Mouse (Mus musculus) liver, adult 2 months (tissue): ENCODE results near the gene 4931409K22Rik. TPM values are rescaled to one million over a fixed set of nuclear protein-coding genes. Genes with fewer than 3 reads are reported as not detected.

Source experiments
- DNase-seq: peaks from one replicate; pipeline ENCODE4 v3.0.0-alpha.2; 2011; ENCODE audit warnings: low read depth, low spot score; ENCODE audit errors: extremely low read depth
- H3K27ac ChIP-seq: fragments of 200-500 bp; replicated peaks from 2 replicates; pipeline ENCODE4 v1.5.1; 2012; ENCODE audit warnings: low read depth, mild to moderate bottlenecking, control low read depth, inconsistent platforms, low read length; ENCODE audit not compliant: insufficient read depth
- H3K27me3 ChIP-seq: fragments of 200-500 bp; 2 replicates; pipeline ENCODE4 v1.6.1; 2012; ENCODE audit warnings: mild to moderate bottlenecking, moderate library complexity, low read length, inconsistent platforms; ENCODE audit not compliant: control insufficient read depth, insufficient read depth
- H3K36me3 ChIP-seq: fragments of 200-500 bp; 2 replicates; pipeline ENCODE4 v1.6.1; 2012; ENCODE audit warnings: low read length, inconsistent platforms; ENCODE audit not compliant: control insufficient read depth, insufficient read depth
- H3K4me1 ChIP-seq: fragments of 200-500 bp; 2 replicates; pipeline ENCODE4 v1.6.1; 2011; ENCODE audit warnings: low read length; ENCODE audit not compliant: control insufficient read depth, insufficient read depth
- H3K4me3 ChIP-seq: fragments of 200-500 bp; 2 replicates; pipeline ENCODE4 v1.5.1; 2011; ENCODE audit warnings: low read depth, mild to moderate bottlenecking, control low read depth, low read length, moderate library complexity; ENCODE audit not compliant: insufficient read depth
- H3K79me2 ChIP-seq: fragments of 200-500 bp; 2 replicates; pipeline ENCODE4 v1.6.1; 2012; ENCODE audit warnings: inconsistent platforms, mild to moderate bottlenecking, low read length, moderate library complexity; ENCODE audit not compliant: control insufficient read depth, insufficient read depth
- H3K9ac ChIP-seq: fragments of 200-500 bp; 2 replicates; pipeline ENCODE4 v1.6.1; 2012; ENCODE audit warnings: low read depth, mild to moderate bottlenecking, control low read depth, inconsistent platforms, low read length
- CTCF ChIP-seq: fragments of 200-500 bp; IDR thresholded peaks from 2 replicates; pipeline ENCODE4 v1.5.1; 2011; ENCODE audit warnings: low read depth, low read length, control low read depth
- POLR2A ChIP-seq: fragments of 200-500 bp; IDR thresholded peaks from 2 replicates; pipeline ENCODE4 v1.6.1; 2011; ENCODE audit warnings: low read length, control low read depth; ENCODE audit not compliant: insufficient read depth; ENCODE audit errors: extremely low read depth
- WGBS: fragments of 180-500 bp; shearing (Covaris S2); methylation state at CpG from one replicate; pipeline ENCODE4 v1.1.7; 2018; 5-methylcytosine and 5-hydroxymethylcytosine counted together
- polyA plus RNA-seq: library from polyadenylated mRNA; depleted of rRNA; stranded (reverse); fragments of >200 nt; gene quantifications from 2 replicates; pipeline ENCODE4 v1.2.3, GENCODE M21; 2012
- total RNA-seq: library from RNA; depleted of rRNA; stranded (reverse); fragments of >200 nt; gene quantifications from 2 replicates; pipeline ENCODE4 v1.2.3, GENCODE M21; 2014

Gene 4931409K22Rik
- total and polyA plus RNA-seq, 2 experiments, result not detected

GRCm38 (mm10) chr5:24525360-24526189 lies 31.0 kb downstream of the 4931409K22Rik start:
- 8% methylated on average over 34 of the region's 34 CpGs for WGBS
- H3K9ac ChIP-seq, result no peak overlapping the region
- no peak for DNase-seq

GRCm38 (mm10) chr5:24524522-24524921 lies 32.1 kb downstream of the 4931409K22Rik start:
- no peaks in the 10 kb centered on the region for H3K4me1 ChIP-seq
- H3K27me3 ChIP-seq, result peaks cover 13% of the 10 kb centered on the region
- no peaks in the 10 kb centered on the region for H3K36me3 ChIP-seq
- H3K4me3 ChIP-seq, result no peak overlapping the region
- 28% methylated on average over 4 of the region's 4 CpGs for WGBS
- TF ChIP-seq POLR2A, result no peak
- TF ChIP-seq CTCF, result no peak
- no peak for DNase-seq
- H3K27ac ChIP-seq, result no peak overlapping the region
- no peak overlapping the region for H3K9ac ChIP-seq
- H3K79me2 ChIP-seq, result no peaks in the 10 kb centered on the region

More at GRCm38 (mm10) chr5:24525360-24526189, 31.0 kb downstream of the 4931409K22Rik start:
- Histone ChIP-seq H3K4me1 (no peaks in the 10 kb centered on the region), H3K36me3 (no peaks in the 10 kb centered on the region), H3K79me2 (no peaks in the 10 kb centered on the region), H3K27ac (no peak overlapping the region), H3K4me3 (no peak overlapping the region), H3K27me3 (peaks cover 13% of the 10 kb centered on the region)
- TF ChIP-seq CTCF (no peak), POLR2A (no peak)

- Histone ChIP-seq H3K9ac (no peak overlapping the region), H3K4me3 (no peak overlapping the region), H3K27me3 (peaks cover 15% of the 10 kb centered on the region), H3K4me1 (no peaks in the 10 kb centered on the region), H3K79me2 (no peaks in the 10 kb centered on the region), H3K36me3 (no peaks in the 10 kb centered on the region), H3K27ac (no peak overlapping the region)
- TF ChIP-seq CTCF, result no peak
- DNase-seq, result no peak
- WGBS, result 49% methylated on average over 8 of the region's 8 CpGs
These were observed 32.8 kb downstream of the 4931409K22Rik start for GRCm38 (mm10) chr5:24523806-24524205.

- no peaks in the 10 kb centered on the region for H3K79me2 ChIP-seq
- H3K27ac ChIP-seq, result no peak overlapping the region
- DNase-seq, result no peak
- no peaks in the 10 kb centered on the region for H3K36me3 ChIP-seq
- peaks cover 9% of the 10 kb centered on the region for H3K27me3 ChIP-seq
- 63% methylated on average over 8 of the region's 8 CpGs for WGBS
- no peak for TF ChIP-seq CTCF
- TF ChIP-seq POLR2A, result no peak
- H3K4me3 ChIP-seq, result no peak overlapping the region
- H3K9ac ChIP-seq, result no peak overlapping the region
- no peaks in the 10 kb centered on the region for H3K4me1 ChIP-seq
These were observed 35.2 kb downstream of the 4931409K22Rik start for GRCm38 (mm10) chr5:24521366-24521765.

- no peak overlapping the region for H3K9ac ChIP-seq
- 25% methylated on average over 8 of the region's 8 CpGs for WGBS
- DNase-seq, result peak; percentile 22
- no peak overlapping the region for H3K27ac ChIP-seq
- H3K27me3 ChIP-seq, result 0 out of 2 replicates have a peak, but pooled peaks cover 2% of the 10 kb centered on the region
- H3K36me3 ChIP-seq, result no peaks in the 10 kb centered on the region
- no peaks in the 10 kb centered on the region for H3K4me1 ChIP-seq
- H3K79me2 ChIP-seq, result no peaks in the 10 kb centered on the region
- H3K4me3 ChIP-seq, result no peak overlapping the region
- no peak for TF ChIP-seq POLR2A
- no peak for TF ChIP-seq CTCF
These were observed 44.3 kb downstream of the 4931409K22Rik start for GRCm38 (mm10) chr5:24512271-24512670.

- 49% methylated on average over 11 of the region's 11 CpGs for WGBS
These were observed 46.0 kb downstream of the 4931409K22Rik start for GRCm38 (mm10) chr5:24510635-24511034.

More at GRCm38 (mm10) chr5:24510635-24511034, 46.0 kb downstream of the 4931409K22Rik start:
- Histone ChIP-seq H3K27me3 (0 out of 2 replicates have a peak, but pooled peaks cover 2% of the 10 kb centered on the region), H3K36me3 (no peaks in the 10 kb centered on the region), H3K27ac (no peak overlapping the region), H3K9ac (no peak overlapping the region), H3K4me1 (no peaks in the 10 kb centered on the region), H3K4me3 (no peak overlapping the region), H3K79me2 (no peaks in the 10 kb centered on the region)
- DNase-seq, result peak; percentile 21
- TF ChIP-seq CTCF (peak; percentile 75), POLR2A (no peak)
